Mouse (Mus musculus): ENCODE measurements at regions not wholly inside any gene's neighbourhood (a gene's known extent, or its start where the extent isn't known, plus 50 kb on each side); places are given as distances from the start of the nearest gene placed in this dataset.

DNA sequence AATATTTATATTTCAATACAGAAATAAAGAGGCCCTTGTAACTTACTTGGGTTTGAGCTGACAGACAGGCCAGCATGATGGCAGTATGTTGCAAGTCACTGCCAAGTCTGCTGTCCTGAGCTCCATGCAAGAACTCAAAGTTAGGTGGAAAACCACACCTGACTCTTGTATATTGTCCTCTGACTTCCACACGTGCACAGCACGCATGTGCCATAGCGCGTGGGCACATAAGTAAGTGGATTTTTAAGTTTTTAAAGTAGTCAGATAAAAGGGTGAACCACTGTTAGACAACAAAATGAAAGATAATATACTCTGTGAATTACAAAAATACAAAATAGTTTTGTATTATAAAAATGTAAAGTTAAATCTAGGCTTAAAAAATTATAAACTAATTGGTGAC, 166.0 kb upstream of the Klf14 start:
- no peak for TF ChIP-seq CTCF (IDR thresholded peaks at IDR 0.05; ENCODE audit: extremely low read depth, insufficient read depth, low read length)
- TF ChIP-seq POLR2A (IDR thresholded peaks at IDR 0.05; ENCODE audit: extremely low read depth, insufficient read depth, low read length), result no peak

All from cortical plate, adult 2 months (tissue).